Mouse (Mus musculus): ENCODE measurements around the gene Gm20696. TPM values are rescaled to one million over a fixed set of nuclear protein-coding genes. Genes with fewer than 3 reads are reported as not detected.

Gm20696 gene
- total and polyA plus RNA-seq, 3 experiments: 0.59 TPM; not detected in 2

GRCm38 (mm10) chr6:99519052-99519451, 147.5 kb downstream of the Gm20696 start:
- H3K4me1 ChIP-seq (ENCODE audit: control insufficient read depth in 1 of 2, insufficient read depth in 2 of 2): peaks cover 0 to 20% of the 10 kb centered on the region in 2 experiments; a peak in 2 of 4 replicates
- dilution Hi-C loops (cut with MboI; ENCODE audit: extremely low pct_ligation_motif_present, extremely low pct_unique_long_range_greater_than_20kb, low sequenced_read_pairs) (no loop called here), in situ Hi-C loops (cut with MboI; ENCODE audit: low pct_ligation_motif_present, low pct_unique_long_range_greater_than_20kb, low sequenced_read_pairs) (no loop called here)
- no peak overlapping the region for H3K9ac ChIP-seq (ENCODE audit: insufficient read depth, low read depth)
- no peak overlapping the region for H3K4me3 ChIP-seq (replicated peaks in 1 of 3; ENCODE audit: low read depth in 2 of 3, low read length in 2 of 3, poor library complexity in 1 of 3)
- no peaks in the 10 kb centered on the region for H3K36me3 ChIP-seq (replicated peaks in 1 of 2; ENCODE audit: control insufficient read depth in 1 of 2, insufficient read depth in 1 of 2, low read length in 1 of 2)
- TF ChIP-seq JUN (IDR thresholded peaks at IDR 0.05; ENCODE audit: insufficient read depth, low read depth, low read length): no peak
- no peak for TF ChIP-seq RCOR1 (conservative IDR thresholded peaks at IDR 0.05; ENCODE audit: low read depth, low read length)
- no peak for TF ChIP-seq ZKSCAN1 (IDR thresholded peaks at IDR 0.05; ENCODE audit: borderline replicate concordance, low read depth, low read length)
- TF ChIP-seq NELFE (IDR thresholded peaks at IDR 0.05; ENCODE audit: low read depth, low read length): no peak
- no peak for TF ChIP-seq SIN3A (IDR thresholded peaks at IDR 0.05; ENCODE audit: low read length)
- TF ChIP-seq GABPA (IDR thresholded peaks at IDR 0.05; ENCODE audit: insufficient replicate concordance, low read depth, low read length): no peak
- TF ChIP-seq BHLHE40 (IDR thresholded peaks at IDR 0.05; ENCODE audit: low read depth, low read length): no peak
- TF ChIP-seq USF2 (conservative IDR thresholded peaks at IDR 0.05; ENCODE audit: low read depth, low read length): no peak
- TF ChIP-seq TCF12 (IDR thresholded peaks at IDR 0.05; ENCODE audit: low read depth, low read length): no peak
- TF ChIP-seq JUND (conservative IDR thresholded peaks at IDR 0.05; ENCODE audit: low read depth, low read length): no peak
- no peak for TF ChIP-seq MAZ (IDR thresholded peaks at IDR 0.05; ENCODE audit: low read depth, low read length)
- no peak for TF ChIP-seq POLR2AphosphoS2 (IDR thresholded peaks at IDR 0.05; ENCODE audit: low read depth, low read length)
- TF ChIP-seq CTCF (conservative IDR thresholded peaks at IDR 0.05 in 1 of 2, IDR thresholded peaks at IDR 0.05 in 1 of 2; ENCODE audit: low read depth in 2 of 2, low read length in 2 of 2): no peak
- no peak for TF ChIP-seq IRF4 (IDR thresholded peaks at IDR 0.05; ENCODE audit: low read depth, low read length)
- TF ChIP-seq MEF2A (IDR thresholded peaks at IDR 0.05; ENCODE audit: borderline replicate concordance, low read depth, low read length): no peak
- TF ChIP-seq RAD21 (IDR thresholded peaks at IDR 0.05; ENCODE audit: low read depth, low read length): no peak
- no peak for TF ChIP-seq SMC3 (IDR thresholded peaks at IDR 0.05; ENCODE audit: low read depth, low read length)
- TF ChIP-seq ETS1 (conservative IDR thresholded peaks at IDR 0.05; ENCODE audit: low read depth, low read length): no peak
- no peaks in the 10 kb centered on the region for H3K79me2 ChIP-seq (replicated peaks; ENCODE audit: control insufficient read depth, extremely low read depth, insufficient read depth, poor library complexity, severe bottlenecking)
- H3K4me2 ChIP-seq (ENCODE audit: insufficient read depth, low read depth, poor library complexity, severe bottlenecking): no peak overlapping the region
- no peak overlapping the region for H3K27ac ChIP-seq (ENCODE audit: insufficient read depth, low read depth)
- peaks cover 33% of the 10 kb centered on the region for H3K27me3 ChIP-seq (replicated peaks)
- DNase-seq (ENCODE audit: extremely low read depth): no peak
- no peaks in the 10 kb centered on the region for H3K9me3 ChIP-seq (replicated peaks; ENCODE audit: low read length)

GRCm38 (mm10) chr6:99515667-99516199, 150.9 kb downstream of the Gm20696 start:
- Histone ChIP-seq H3K4me1 (ENCODE audit: control insufficient read depth in 1 of 2, insufficient read depth in 2 of 2) (peaks cover 0 to 26% of the 10 kb centered on the region in 2 experiments; a peak in 2 of 4 replicates), H3K27ac (ENCODE audit: insufficient read depth, low read depth) (no peak overlapping the region), H3K4me2 (ENCODE audit: insufficient read depth, low read depth, poor library complexity, severe bottlenecking) (peak overlapping the region; percentile 73; the same call in 1 of the 2 replicates), H3K27me3 (replicated peaks) (peaks cover 16% of the 10 kb centered on the region), H3K9me3 (replicated peaks; ENCODE audit: low read length) (no peaks in the 10 kb centered on the region), H3K36me3 (replicated peaks in 1 of 2; ENCODE audit: control insufficient read depth in 1 of 2, insufficient read depth in 1 of 2, low read length in 1 of 2) (no peaks in the 10 kb centered on the region), H3K9ac (ENCODE audit: insufficient read depth, low read depth) (no peak overlapping the region), H3K4me3 (replicated peaks in 1 of 3; ENCODE audit: low read depth in 2 of 3, low read length in 2 of 3, poor library complexity in 1 of 3) (no peak overlapping the region), H3K79me2 (replicated peaks; ENCODE audit: control insufficient read depth, extremely low read depth, insufficient read depth, poor library complexity, severe bottlenecking) (no peaks in the 10 kb centered on the region)
- peak; percentile 80 for TF ChIP-seq BHLHE40 (IDR thresholded peaks at IDR 0.05; ENCODE audit: low read depth, low read length)
- no peak for TF ChIP-seq POLR2AphosphoS2 (IDR thresholded peaks at IDR 0.05; ENCODE audit: low read depth, low read length)
- 0 out of 2 replicates have a peak, but pooled peaks have one; percentile 18 for TF ChIP-seq MYC (IDR thresholded peaks at IDR 0.05; ENCODE audit: low read depth, low read length)
- peak; percentile 72 for TF ChIP-seq TCF12 (IDR thresholded peaks at IDR 0.05; ENCODE audit: low read depth, low read length)
- TF ChIP-seq PAX5 (IDR thresholded peaks at IDR 0.05; ENCODE audit: low read length): no peak
- TF ChIP-seq SIN3A (IDR thresholded peaks at IDR 0.05; ENCODE audit: low read length): no peak
- TF ChIP-seq HCFC1 (IDR thresholded peaks at IDR 0.05; ENCODE audit: low read depth, low read length): no peak
- dilution Hi-C loops (cut with MboI; ENCODE audit: extremely low pct_ligation_motif_present, extremely low pct_unique_long_range_greater_than_20kb, low sequenced_read_pairs): no loop called here
- no peak for DNase-seq (ENCODE audit: extremely low read depth)
- in situ Hi-C loops (cut with MboI; ENCODE audit: low pct_ligation_motif_present, low pct_unique_long_range_greater_than_20kb, low sequenced_read_pairs): no loop called here
